Mouse (Mus musculus) heart, adult 2 months (tissue): ENCODE measurements at regions not wholly inside any gene's neighbourhood (a gene's known extent, or its start where the extent isn't known, plus 50 kb on each side); places are given as distances from the start of the nearest gene placed in this dataset.

Experiments used
- CTCF ChIP-seq: fragments of 200-600 bp; IDR thresholded peaks from 2 replicates; pipeline ENCODE4 v1.8.1; 2022; ENCODE audit warnings: antibody characterized with exemption, mild to moderate bottlenecking, moderate library complexity
- EP300 ChIP-seq: fragments of 200-500 bp; IDR thresholded peaks from 2 replicates; pipeline ENCODE4 v1.6.1; 2011; ENCODE audit warnings: low read depth, low read length, control low read depth; ENCODE audit not compliant: insufficient read depth
- POLR2A ChIP-seq: fragments of 200-500 bp; IDR thresholded peaks from 2 replicates; pipeline ENCODE4 v1.6.1; 2011; ENCODE audit warnings: mild to moderate bottlenecking, low read depth, low read length, control low read depth; ENCODE audit not compliant: insufficient read depth

- TF ChIP-seq CTCF (no peak), POLR2A (no peak), EP300 (no peak)
Measured at GRCm38 (mm10) chr16:3241939-3242338, 348.9 kb upstream of the Olfr161 start.
